Mouse (Mus musculus): Measurements from ENCODE around the gene Dlg5. TPM values are rescaled to one million over a fixed set of nuclear protein-coding genes. Genes with fewer than 3 reads are reported as not detected.

Gene Dlg5
- polyA plus RNA-seq, 2 experiments: 42.6 to 83.5 TPM

DNA sequence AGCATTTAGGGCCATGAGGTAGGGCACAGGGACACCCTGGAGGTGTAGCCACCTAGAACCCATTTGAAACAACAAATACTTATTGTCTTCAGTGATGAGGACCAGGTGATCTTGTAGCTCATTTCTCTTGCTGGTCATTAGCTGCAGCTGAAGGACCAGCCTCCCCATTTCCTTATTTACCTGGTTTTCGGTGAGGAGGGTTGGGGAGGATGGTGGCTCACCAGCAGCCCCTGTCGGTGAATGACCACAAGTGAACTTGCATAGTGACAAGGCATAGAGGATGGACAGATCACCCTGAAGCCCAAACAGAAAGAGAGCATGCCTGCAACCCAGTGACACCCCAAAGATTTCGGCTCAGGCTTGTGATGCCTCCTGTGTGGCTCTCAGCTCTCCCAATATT is 36.6 kb upstream of the Dlg5 start:
- no peak for DNase-seq (ENCODE audit: low spot score)
- Histone ChIP-seq H3K9ac (ENCODE audit: low read depth, low read length, severe bottlenecking) (no peak overlapping the region), H3K27me3 (ENCODE audit: control insufficient read depth, insufficient read depth, low read length) (no peaks in the 10 kb centered on the region), H3K9me3 (ENCODE audit: control insufficient read depth, low read length) (no peaks in the 10 kb centered on the region), H3K4me3 (replicated peaks; ENCODE audit: low read length) (no peak overlapping the region), H3K4me1 (ENCODE audit: control insufficient read depth, insufficient read depth, low read length) (no peaks in the 10 kb centered on the region), H3K27ac (replicated peaks; ENCODE audit: low read depth, low read length) (no peak overlapping the region), H3K4me2 (replicated peaks; ENCODE audit: low read depth, low read length, severe bottlenecking) (no peak overlapping the region), H3K36me3 (ENCODE audit: control insufficient read depth, insufficient read depth, low read length) (no peaks in the 10 kb centered on the region)
- no peak for ATAC-seq (ENCODE audit: low FRiP score, low read depth)
- TF ChIP-seq POLR2A (IDR thresholded peaks at IDR 0.05; ENCODE audit: borderline replicate concordance, extremely low read depth, insufficient read depth, insufficient read length): no peak
- WGBS: 74% methylated on average over 3 of the region's 3 CpGs

DNA sequence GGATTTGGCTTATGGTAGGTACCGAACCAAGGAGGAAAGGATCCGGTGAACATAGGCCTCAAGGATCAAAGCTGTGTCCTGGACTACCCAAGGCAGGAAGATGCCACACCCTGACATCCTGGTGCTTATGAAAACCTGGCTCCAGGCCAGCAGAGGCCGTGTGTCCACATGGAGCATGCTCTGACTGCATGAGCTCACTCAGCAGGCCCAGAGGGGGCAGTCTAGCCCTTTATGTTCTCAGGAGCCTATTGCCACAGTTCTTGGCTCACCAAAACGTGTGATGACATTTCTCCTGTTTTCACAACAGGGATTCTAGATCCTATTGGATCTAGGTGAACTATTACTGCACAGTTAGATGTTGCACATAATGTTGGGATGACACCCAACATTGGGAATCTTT is 35.6 kb upstream of the Dlg5 start:
- no peak for DNase-seq (ENCODE audit: low spot score)
- Histone ChIP-seq H3K36me3 (ENCODE audit: control insufficient read depth, insufficient read depth, low read length) (no peaks in the 10 kb centered on the region), H3K4me3 (replicated peaks; ENCODE audit: low read length) (no peak overlapping the region), H3K9me3 (ENCODE audit: control insufficient read depth, low read length) (no peaks in the 10 kb centered on the region), H3K27ac (replicated peaks; ENCODE audit: low read depth, low read length) (no peak overlapping the region), H3K4me2 (replicated peaks; ENCODE audit: low read depth, low read length, severe bottlenecking) (no peak overlapping the region), H3K27me3 (ENCODE audit: control insufficient read depth, insufficient read depth, low read length) (no peaks in the 10 kb centered on the region), H3K4me1 (ENCODE audit: control insufficient read depth, insufficient read depth, low read length) (no peaks in the 10 kb centered on the region), H3K9ac (ENCODE audit: low read depth, low read length, severe bottlenecking) (no peak overlapping the region)
- no peak for ATAC-seq (ENCODE audit: low FRiP score, low read depth)
- no peak for TF ChIP-seq POLR2A (IDR thresholded peaks at IDR 0.05; ENCODE audit: borderline replicate concordance, extremely low read depth, insufficient read depth, insufficient read length)
- WGBS: 69% methylated on average over 4 of the region's 4 CpGs

DNA sequence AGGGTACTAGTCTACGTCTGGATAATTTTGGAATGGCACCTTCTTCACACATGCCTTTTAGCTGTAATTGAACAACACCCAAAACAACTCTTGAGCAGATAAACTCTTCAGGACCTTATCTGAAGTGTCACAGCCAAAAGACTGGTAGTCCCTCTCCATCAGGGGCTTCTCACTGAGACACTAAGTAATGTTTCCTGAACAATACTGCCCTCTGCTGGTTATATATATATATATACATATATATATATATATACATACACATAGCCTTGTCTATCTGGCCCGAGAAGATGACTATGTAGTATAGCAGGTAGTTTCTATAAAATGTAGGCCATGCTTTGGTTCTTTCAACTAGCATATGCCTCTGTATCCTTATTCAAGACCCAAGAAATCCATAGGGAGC is 29.8 kb upstream of the Dlg5 start:
- H3K9me3 ChIP-seq (ENCODE audit: control insufficient read depth, low read length): no peaks in the 10 kb centered on the region
- no peak overlapping the region for H3K4me2 ChIP-seq (replicated peaks; ENCODE audit: low read depth, low read length, severe bottlenecking)
- no peak for TF ChIP-seq POLR2A (IDR thresholded peaks at IDR 0.05; ENCODE audit: borderline replicate concordance, extremely low read depth, insufficient read depth, insufficient read length)
- H3K27me3 ChIP-seq (ENCODE audit: control insufficient read depth, insufficient read depth, low read length): no peaks in the 10 kb centered on the region
- no peak for ATAC-seq (ENCODE audit: low FRiP score, low read depth)
- 34% methylated on average over 2 of the region's 2 CpGs for WGBS
- H3K4me1 ChIP-seq (ENCODE audit: control insufficient read depth, insufficient read depth, low read length): 0 out of 2 replicates have a peak, but pooled peaks cover under 1% of the 10 kb centered on the region
- peak; percentile 84 for DNase-seq (ENCODE audit: low spot score)
- no peak overlapping the region for H3K4me3 ChIP-seq (replicated peaks; ENCODE audit: low read length)
- H3K27ac ChIP-seq (replicated peaks; ENCODE audit: low read depth, low read length): no peak overlapping the region
- no peak overlapping the region for H3K9ac ChIP-seq (ENCODE audit: low read depth, low read length, severe bottlenecking)
- H3K36me3 ChIP-seq (ENCODE audit: control insufficient read depth, insufficient read depth, low read length): no peaks in the 10 kb centered on the region

DNA sequence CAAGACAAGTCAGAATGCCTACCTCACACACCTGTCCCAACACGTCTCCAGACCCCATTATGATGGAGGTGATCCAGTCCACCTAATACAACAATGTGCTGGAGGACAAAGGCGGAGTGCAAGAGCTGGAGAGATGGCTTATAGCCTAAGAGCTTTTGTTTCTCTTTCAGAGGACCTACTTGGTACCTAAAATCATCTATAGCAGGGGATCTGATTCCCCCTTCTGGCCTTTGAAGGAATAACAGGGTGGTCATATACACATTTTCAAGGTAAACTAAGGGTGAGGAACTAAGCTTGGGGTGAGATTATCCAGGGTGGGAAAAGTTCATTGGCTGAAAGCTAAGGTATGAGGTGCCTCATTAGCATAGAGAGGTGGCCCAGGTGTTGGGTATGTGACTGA is 27.9 kb upstream of the Dlg5 start:
- Histone ChIP-seq H3K27me3 (ENCODE audit: control insufficient read depth, insufficient read depth, low read length) (no peaks in the 10 kb centered on the region), H3K9ac (ENCODE audit: low read depth, low read length, severe bottlenecking) (no peak overlapping the region), H3K4me3 (replicated peaks; ENCODE audit: low read length) (no peak overlapping the region), H3K36me3 (ENCODE audit: control insufficient read depth, insufficient read depth, low read length) (no peaks in the 10 kb centered on the region), H3K4me2 (replicated peaks; ENCODE audit: low read depth, low read length, severe bottlenecking) (no peak overlapping the region), H3K9me3 (ENCODE audit: control insufficient read depth, low read length) (no peaks in the 10 kb centered on the region), H3K4me1 (ENCODE audit: control insufficient read depth, insufficient read depth, low read length) (peaks cover 12% of the 10 kb centered on the region), H3K27ac (replicated peaks; ENCODE audit: low read depth, low read length) (no peak overlapping the region)
- 31% methylated on average over 2 of the region's 2 CpGs for WGBS
- DNase-seq (ENCODE audit: low spot score) (peak; percentile 77), ATAC-seq (ENCODE audit: low FRiP score, low read depth) (peak; percentile 50; the same call in 1 of the 2 replicates)
- no peak for TF ChIP-seq POLR2A (IDR thresholded peaks at IDR 0.05; ENCODE audit: borderline replicate concordance, extremely low read depth, insufficient read depth, insufficient read length)

DNA sequence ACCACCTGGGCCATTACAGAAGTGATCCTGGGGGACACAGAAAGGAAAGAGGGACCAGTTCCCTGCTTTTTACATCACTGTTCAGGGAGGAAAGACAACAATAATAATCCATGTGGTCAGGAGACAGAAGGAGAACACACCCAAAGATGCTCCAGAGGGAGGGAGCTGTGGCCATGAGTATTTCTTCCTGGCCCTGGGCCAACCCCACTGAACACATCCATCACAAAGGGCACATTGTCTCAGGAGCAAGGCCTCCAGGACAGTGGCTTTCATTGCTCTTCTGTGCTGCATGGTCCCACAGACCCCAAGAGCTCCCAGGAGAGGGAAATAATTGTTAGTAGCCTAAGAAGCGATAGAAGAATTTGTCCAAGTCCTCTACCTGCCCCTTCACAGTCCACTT is 23.9 kb upstream of the Dlg5 start:
- no peak for TF ChIP-seq POLR2A (IDR thresholded peaks at IDR 0.05; ENCODE audit: borderline replicate concordance, extremely low read depth, insufficient read depth, insufficient read length)
- no peak for DNase-seq (ENCODE audit: low spot score)
- 55% methylated on average over 1 of the region's 1 CpGs for WGBS
- H3K4me2 ChIP-seq (replicated peaks; ENCODE audit: low read depth, low read length, severe bottlenecking): no peak overlapping the region
- H3K9ac ChIP-seq (ENCODE audit: low read depth, low read length, severe bottlenecking): no peak overlapping the region
- peaks cover 12% of the 10 kb centered on the region for H3K4me1 ChIP-seq (ENCODE audit: control insufficient read depth, insufficient read depth, low read length)
- no peak overlapping the region for H3K4me3 ChIP-seq (replicated peaks; ENCODE audit: low read length)
- H3K27ac ChIP-seq (replicated peaks; ENCODE audit: low read depth, low read length): no peak overlapping the region
- no peaks in the 10 kb centered on the region for H3K27me3 ChIP-seq (ENCODE audit: control insufficient read depth, insufficient read depth, low read length)
- no peaks in the 10 kb centered on the region for H3K9me3 ChIP-seq (ENCODE audit: control insufficient read depth, low read length)
- H3K36me3 ChIP-seq (ENCODE audit: control insufficient read depth, insufficient read depth, low read length): no peaks in the 10 kb centered on the region
- ATAC-seq (ENCODE audit: low FRiP score, low read depth): no peak

DNA sequence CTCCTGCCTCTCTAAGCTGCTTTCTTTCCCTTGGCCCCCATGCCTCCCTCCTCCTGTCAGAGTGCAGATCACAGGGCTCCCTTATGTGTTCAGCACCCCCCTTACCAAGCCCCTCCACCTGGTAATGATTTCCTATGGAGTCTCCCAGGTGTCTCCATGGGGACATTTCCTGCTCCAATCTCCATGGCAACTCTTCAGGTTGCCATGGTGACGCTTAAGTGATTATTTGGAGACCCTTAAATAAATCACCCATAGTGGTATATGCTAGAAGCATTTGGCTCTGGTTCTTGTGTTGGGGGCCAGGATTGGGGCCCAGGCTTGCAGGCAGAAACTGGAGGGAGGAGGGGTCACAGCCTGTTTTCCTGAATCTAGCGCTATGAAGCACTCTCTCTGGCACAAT is 17.2 kb upstream of the Dlg5 start:
- peak overlapping the region; percentile 26 for H3K4me2 ChIP-seq (replicated peaks; ENCODE audit: low read depth, low read length, severe bottlenecking)
- peak overlapping the region; percentile 92 for H3K27ac ChIP-seq (replicated peaks; ENCODE audit: low read depth, low read length)
- 0 out of 2 replicates have a peak overlapping the region, but pooled peaks have one; percentile 4 for H3K4me3 ChIP-seq (replicated peaks; ENCODE audit: low read length)
- DNase-seq (ENCODE audit: low spot score): peak; percentile 92
- no peak overlapping the region for H3K9ac ChIP-seq (ENCODE audit: low read depth, low read length, severe bottlenecking)
- H3K27me3 ChIP-seq (ENCODE audit: control insufficient read depth, insufficient read depth, low read length): no peaks in the 10 kb centered on the region
- no peaks in the 10 kb centered on the region for H3K9me3 ChIP-seq (ENCODE audit: control insufficient read depth, low read length)
- no peak for TF ChIP-seq POLR2A (IDR thresholded peaks at IDR 0.05; ENCODE audit: borderline replicate concordance, extremely low read depth, insufficient read depth, insufficient read length)
- ATAC-seq (ENCODE audit: low FRiP score, low read depth): peak; percentile 95
- H3K4me1 ChIP-seq (ENCODE audit: control insufficient read depth, insufficient read depth, low read length): peaks cover 32% of the 10 kb centered on the region
- no peaks in the 10 kb centered on the region for H3K36me3 ChIP-seq (ENCODE audit: control insufficient read depth, insufficient read depth, low read length)
- 20% methylated on average over 2 of the region's 2 CpGs for WGBS

Measured in limb, embryonic 14.5 days (tissue).